Mouse (Mus musculus): Measurements from ENCODE around the gene Ndufc2.

Ndufc2 gene

DNA sequence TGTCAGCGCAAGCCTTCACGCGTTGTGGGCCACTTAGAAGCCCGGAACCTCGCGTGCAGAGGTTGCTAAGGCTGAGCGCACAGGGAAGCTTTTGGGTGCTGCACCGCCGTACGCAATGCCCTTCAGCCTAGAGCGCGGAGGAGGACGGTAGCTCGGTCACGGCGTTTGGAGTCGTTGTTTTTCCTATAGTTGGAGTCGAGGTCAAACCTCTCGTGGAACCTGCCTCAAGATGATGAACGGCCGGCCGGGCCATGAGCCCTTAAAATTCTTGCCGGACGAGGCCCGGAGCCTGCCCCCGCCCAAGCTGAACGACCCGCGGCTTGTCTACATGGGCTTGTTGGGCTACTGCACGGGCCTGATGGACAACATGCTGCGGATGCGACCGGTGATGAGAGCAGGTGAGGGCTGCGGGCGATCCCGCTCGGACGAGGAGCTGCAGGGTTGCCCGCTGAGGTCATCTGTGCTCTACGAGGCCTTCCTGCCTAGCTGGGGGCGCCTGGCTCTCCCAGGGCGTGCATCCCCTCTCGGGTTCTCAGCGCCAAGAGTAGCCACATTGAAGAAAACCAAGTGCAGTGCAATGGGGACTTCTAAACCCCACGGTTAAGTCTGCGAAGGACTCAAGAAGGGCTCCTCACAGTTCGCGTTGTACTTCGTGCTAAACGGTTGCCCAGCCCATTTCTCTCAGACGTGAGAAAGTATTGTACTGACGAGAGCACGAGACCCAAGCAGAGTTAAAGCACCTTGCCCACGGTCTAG, at the start of gene Ndufc2:
TSS of gene Ndufc2 (plus strand) at position 44 of the 756 bp plus-strand sequence.
- peak; percentile 82 for DNase-seq (ENCODE audit: extremely low spot score, low spot score)

DNA sequence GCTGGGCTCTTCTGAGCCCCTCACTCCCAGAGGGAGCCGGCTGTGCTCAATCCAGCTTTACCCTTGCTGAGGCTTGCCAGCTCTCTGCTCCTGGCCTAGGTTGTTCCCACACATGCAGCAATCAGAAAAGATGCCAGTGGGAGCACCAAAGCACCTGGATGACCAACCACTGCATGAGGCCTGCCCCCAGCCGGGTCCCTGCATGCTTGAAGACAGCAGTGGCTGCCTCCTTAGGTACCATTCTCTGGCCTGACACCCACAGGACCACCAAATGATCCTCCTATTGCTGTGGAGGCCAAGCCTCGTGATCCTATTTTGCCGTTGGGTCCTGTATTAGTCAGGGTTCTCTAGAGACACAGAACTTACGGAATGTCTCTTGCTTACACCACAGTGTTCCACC, 48.9 kb upstream of the Ndufc2 start:
- no peak for DNase-seq (ENCODE audit: extremely low spot score, low spot score)

- no peak for DNase-seq (ENCODE audit: extremely low spot score, low spot score)
Measured at GRCm38 (mm10) chr7:97351792-97352513, 47.9 kb upstream of the Ndufc2 start.

GRCm38 (mm10) chr7:97353356-97353755, 46.4 kb upstream of the Ndufc2 start:
- no peak for DNase-seq (ENCODE audit: extremely low spot score, low spot score)

- no peak for DNase-seq (ENCODE audit: extremely low spot score, low spot score)
Measured at GRCm38 (mm10) chr7:97355068-97355841, 44.5 kb upstream of the Ndufc2 start.

GRCm38 (mm10) chr7:97356253-97356652, 43.5 kb upstream of the Ndufc2 start:
- no peak for DNase-seq (ENCODE audit: extremely low spot score, low spot score)

GRCm38 (mm10) chr7:97356875-97357276, 42.9 kb upstream of the Ndufc2 start:
- DNase-seq (ENCODE audit: extremely low spot score, low spot score): no peak

GRCm38 (mm10) chr7:97357840-97358239, 42.0 kb upstream of the Ndufc2 start:
- DNase-seq (ENCODE audit: extremely low spot score, low spot score): no peak

DNA sequence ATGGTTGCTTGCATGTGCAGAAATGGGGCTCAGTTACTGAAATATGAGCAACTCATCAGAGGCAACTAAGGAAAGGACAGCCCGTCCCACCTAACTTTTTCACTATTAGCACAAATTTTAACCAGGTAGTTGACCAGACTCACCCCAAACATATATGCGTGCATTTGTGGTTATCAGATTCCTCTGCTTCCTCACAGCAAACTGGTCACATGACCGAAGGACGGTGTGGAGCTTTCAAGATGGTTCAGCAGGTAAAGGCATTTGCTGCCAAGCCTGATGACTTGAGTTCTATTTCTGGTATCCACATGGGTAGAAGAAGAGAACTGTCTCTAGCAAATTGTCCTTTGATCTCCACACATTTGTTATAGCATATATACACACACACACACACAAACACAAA, 41.5 kb upstream of the Ndufc2 start:
- DNase-seq (ENCODE audit: extremely low spot score, low spot score): no peak

DNA sequence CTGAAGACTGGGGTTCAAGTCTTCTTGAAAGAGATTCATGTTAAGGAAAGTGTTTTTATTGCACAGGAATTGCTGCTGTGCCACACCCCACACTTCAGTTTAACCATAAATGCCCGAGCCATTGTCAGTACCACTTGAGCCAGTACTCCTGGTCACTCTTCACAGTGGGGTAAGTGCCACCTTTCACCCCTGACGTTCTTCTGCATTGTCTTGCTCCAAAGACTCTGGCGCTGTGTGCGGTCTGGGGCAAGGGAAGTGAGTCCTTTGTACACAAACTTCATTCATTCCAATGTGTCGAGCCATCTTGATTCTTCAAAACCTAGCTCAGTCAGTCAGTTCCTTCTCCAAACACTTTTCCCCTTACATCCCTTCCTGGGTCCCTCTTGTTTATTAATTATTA, 39.6 kb upstream of the Ndufc2 start:
- DNase-seq (ENCODE audit: extremely low spot score, low spot score): no peak

GRCm38 (mm10) chr7:97360955-97361354, 38.8 kb upstream of the Ndufc2 start:
- DNase-seq (ENCODE audit: extremely low spot score, low spot score): no peak

DNA sequence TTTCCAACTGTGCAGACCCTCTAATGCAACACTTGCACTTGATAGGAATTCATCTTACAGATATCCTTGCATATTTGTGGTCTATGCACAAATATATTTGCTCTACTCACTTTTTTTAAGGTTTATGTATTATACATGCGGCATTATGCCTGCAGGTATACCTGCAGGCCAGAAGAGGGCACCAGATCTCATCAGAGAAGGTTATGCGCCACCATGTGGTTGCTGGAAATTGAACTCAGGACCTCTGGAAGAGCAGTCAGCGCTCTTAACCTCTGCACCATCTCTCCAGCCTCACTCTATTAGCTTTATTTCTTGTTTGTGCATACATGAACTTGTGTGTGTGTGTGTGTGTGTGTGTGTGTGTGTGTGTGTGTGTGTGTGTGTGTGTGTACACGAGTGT, 38.3 kb upstream of the Ndufc2 start:
- DNase-seq (ENCODE audit: extremely low spot score, low spot score): no peak

DNA sequence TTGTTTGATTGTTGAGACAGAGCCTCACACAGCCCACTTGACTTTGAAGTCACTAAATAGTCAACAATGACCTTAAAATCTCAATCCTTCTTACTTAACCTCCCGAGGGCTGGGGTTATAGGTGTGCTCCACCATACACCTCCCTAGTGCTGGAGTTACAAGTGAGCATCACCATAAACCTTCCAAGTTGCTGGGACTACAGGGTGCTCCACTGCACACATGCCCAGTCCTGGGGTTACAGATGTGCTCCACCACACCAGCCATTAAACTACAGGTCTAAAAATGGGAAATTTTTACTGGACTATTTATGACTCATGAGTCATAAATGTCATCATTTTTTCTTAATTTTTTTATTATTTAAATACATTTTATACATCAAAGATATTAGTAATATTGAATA, 33.9 kb upstream of the Ndufc2 start:
- DNase-seq (ENCODE audit: extremely low spot score, low spot score): no peak

GRCm38 (mm10) chr7:97375101-97375500, 24.7 kb upstream of the Ndufc2 start:
- DNase-seq (ENCODE audit: extremely low spot score, low spot score): no peak

DNA sequence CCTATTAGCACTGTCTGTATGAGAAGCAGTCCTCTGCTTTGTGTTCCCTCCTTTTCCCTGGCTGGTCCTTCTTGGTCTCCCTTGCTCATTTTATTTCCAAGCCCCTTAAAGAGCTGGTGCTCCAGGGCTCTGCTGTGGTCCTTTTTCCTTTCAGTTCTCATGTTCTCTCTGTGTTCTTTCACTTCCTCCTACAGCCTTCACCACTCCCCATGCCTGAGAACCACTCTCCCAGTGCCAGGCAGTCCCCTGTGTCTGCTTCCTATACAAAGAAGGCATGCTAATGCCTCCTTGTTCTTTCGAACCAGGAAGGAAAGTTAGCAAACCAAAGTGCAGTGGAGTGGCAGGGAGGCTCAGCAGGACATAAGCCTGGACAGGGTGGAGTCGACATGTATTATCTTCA, 23.9 kb upstream of the Ndufc2 start:
- DNase-seq (ENCODE audit: extremely low spot score, low spot score): no peak

DNA sequence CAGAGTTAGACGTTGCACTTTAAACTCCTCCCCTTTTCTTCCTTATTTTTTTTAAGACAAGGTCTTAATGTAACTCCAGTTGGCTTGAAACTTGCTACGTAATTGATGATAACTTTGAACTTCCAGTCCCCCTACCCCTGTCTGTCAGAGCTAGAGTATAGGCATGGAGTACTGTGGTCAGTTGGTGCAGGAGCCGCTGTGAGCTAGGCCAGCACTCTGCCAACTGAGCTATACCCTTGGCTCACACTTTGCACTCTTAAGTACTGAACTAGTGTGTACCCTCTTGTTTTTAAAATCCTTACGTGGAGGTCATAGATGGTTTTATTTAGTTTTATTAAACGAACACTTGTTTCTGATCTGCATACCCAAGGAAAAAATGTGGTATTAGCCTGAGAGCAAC, 20.5 kb upstream of the Ndufc2 start:
- no peak for DNase-seq (ENCODE audit: extremely low spot score, low spot score)

GRCm38 (mm10) chr7:97380500-97381123, 19.2 kb upstream of the Ndufc2 start:
- DNase-seq (ENCODE audit: extremely low spot score, low spot score): no peak

DNA sequence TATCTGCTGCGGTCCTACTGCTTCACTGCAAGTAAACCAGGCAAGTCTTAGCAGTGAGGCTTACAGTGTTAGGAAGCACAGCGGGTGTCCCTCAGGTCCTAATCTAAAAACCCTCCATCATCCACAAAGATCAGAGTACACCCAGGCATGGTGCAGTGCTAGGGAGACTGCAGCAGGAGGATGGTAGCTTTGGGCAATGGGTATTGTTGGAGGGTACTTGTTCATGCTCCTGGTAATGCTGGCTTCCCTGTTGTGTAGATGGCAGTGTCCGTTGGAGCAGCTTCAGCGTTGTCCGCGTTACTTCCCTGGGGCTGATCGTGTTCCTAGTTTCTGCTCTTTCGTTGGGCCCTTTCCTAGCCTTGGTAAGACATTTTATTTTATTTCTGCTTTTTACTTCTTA, 17.1 kb upstream of the Ndufc2 start:
- DNase-seq (ENCODE audit: extremely low spot score, low spot score): no peak

DNA sequence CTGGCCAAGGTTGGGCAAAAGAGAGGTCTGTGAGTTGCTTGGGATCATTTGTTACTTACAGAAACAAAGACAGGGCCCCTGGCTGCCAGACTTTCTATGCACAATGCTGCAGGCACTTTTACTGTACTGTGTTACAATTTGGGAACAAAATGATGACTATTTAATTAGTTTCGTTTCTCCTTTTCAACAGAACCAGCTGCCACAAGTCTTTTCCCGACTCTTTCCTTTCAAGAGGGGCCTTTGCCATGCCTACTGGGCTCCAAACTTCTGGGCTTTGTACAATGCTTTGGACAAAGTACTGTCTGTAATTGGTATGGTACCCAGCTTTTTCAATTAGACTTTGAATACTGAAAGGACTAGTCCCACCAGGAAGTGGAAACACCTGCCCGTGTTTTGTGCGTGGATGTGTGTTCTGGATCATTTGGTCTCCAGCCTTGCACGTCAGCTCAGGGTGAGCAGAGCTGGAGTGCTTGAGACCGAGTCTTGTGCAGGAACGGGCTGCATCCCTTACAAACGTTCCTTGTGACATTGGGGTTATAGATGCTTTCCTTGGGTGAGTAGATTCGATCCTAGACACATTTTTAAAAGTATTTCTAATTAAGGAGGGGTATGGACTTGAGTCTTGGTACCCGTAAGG, 16.2 kb upstream of the Ndufc2 start:
- DNase-seq (ENCODE audit: extremely low spot score, low spot score): no peak

DNA sequence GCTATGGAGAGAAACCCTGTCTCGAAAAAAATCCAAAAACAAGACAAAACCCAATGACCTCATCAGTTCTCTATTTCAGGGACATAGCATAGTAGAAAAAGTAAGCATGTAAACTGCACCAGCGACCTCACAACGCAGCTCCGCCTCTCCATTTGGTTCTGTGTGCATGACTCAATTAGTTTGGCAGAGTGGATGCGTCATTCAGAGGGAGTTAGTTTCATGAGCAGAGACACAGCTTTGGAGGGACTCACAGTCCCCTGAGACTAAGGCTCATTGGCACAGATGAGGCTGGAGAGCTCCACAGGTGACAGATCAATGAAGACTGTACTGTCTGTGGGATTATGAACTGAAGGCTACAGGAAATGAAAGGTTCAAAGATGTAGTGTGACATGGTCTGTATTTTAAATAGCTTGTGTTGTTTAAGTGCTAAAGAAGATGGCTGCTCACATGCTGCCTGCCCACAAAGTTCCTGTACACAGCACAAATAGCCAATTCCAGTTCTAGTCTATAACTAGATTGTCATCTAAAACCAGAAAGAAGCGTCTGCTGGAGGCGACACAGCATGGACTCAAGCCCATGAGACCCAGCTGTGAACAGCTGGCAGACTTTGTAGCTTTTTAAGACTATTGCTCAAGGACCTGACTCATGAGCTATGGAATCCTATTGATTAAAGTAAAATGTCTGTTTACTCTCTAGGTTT, 13.5 kb upstream of the Ndufc2 start:
- no peak for DNase-seq (ENCODE audit: extremely low spot score, low spot score)

Data from neural tube, embryonic 10.5 days (tissue).